Mouse (Mus musculus): ENCODE measurements around the gene B3gnt8. TPM values are rescaled to one million over a fixed set of nuclear protein-coding genes. Genes with fewer than 3 reads are reported as not detected.

The B3gnt8 gene
- total RNA-seq, 2 experiments from 2014 or later, result 1.6 to 1.8 TPM

DNA sequence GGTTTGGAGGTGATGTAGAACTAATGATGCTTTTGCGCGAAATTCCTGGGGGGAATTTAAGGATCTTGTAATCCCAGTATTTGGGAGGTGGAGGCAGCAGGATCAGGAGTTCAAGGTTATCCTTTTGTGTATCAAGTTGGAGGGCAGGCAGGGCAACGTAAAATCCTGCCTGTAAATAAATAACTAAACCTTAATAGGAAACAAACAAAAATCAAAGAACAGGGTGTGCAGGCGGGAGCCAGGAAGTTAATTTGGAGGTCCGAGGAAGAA lies 6.8 kb upstream of the B3gnt8 start:
- DNase-seq, result no peak

DNA sequence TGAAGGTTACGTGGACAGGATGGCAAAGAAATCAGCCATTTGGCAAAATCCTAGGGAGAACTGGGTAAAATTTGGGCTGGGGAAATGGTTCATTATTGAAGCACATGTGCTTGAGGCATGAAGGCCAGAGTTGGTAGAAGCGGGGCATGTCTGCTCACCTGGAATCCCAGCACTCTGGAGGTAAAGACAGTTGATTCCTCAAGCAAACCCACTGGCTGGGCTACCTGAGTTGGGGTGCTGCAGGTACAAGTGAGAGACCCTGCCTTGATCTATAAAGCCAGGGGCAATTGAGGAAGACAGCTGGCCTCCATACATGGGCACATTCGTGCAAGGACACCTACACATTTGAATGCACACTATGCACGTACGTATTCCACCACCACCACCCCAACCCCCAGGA lies 6.4 kb upstream of the B3gnt8 start:
- DNase-seq, result no peak

DNA sequence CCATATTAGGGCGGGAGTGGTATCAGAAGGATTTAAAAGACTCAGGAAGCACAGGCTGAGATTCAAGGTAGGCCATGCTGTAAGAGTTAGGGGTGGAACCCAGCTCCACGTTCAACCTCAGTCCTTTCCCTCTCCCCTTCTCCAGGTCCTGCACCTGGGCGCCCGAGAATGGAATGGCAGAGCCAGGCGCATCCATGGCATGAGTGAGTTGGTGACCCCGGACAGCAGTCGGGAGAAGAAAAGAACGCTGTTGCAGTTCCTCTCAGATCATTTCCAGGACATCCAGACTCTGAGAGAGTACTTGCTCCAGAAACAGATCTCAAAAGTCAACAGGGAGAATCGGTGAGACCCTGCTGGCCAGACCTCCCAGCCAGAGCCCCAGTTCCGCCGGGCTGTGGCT lies 5.7 kb upstream of the B3gnt8 start:
- no peak for DNase-seq

DNA sequence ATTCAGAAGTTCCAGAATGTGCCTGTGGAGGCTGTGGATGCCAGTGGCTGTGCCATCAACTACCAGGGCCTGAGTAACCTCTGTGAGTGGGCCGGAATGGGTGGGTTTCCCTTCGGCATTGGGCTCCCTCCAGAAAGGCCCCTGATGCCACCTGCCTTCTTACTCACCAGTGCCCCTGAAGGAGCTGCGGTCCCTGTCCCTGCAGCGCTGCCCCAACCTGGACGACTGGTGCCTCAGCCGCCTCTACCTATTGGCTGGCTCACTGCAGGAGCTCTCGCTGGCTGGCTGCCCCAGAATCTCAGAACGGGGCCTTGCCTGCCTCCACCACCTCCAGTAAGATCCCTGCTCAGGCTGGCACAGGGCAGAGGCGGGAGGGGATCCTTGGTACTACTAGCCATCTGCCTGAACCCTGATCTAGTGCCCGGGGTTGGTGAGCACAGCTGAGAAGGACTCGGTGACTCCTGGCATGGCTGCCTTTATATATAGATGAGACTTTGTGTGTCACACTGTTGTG lies 2.5 kb upstream of the B3gnt8 start:
- DNase-seq, result no peak

DNA sequence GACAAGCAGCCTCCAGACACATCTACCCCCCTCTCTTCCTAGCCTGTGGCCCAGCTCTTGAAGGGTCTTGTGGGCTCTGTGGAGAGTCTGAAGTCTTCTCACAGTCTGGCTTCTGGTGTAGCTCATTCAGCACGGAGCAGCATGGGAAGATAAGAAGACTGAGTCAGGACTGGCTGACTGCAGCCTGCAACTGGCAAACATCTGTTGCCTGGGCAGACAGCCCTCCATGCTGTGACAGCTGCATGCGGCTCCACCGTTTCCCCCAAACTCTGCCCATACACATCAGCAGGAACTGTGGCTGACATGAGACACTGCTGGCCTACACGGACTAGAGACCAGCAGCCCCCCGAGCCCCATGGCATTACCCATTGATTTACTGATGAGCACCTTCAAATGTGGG lies 1.6 kb upstream of the B3gnt8 start:
- no peak for DNase-seq

DNA sequence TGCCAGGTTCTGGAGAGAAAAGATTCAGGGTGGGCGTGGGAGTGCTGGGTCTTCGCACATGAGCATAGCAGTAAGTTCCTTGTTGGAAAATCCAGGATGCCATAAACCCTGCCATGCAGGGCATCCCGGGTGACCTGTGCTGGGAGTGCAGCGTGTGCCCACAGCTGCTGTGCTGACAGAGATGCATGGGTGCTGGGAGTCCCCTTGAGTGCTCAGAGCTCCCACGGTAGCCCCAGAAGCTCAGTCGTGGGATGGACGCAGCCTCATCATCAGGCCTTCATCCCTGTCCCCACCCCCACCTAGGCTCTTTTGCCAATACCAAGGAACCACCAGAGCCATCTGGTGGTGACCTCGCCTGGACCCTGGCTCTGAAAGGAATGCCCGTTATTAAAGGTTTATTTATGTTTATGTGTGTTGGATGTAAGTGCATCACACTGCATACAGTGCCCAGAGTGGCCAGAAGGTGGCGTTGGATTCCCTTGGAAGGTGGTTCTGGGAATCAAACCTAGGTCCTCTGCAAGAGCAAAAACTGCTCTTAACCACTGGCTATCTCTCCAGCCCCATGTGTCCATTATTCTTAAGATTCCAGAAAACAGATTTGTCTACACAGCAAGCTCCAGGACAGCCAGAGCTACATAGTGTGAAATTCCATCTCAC lies 732 bp upstream of the B3gnt8 start:
- DNase-seq, result no peak

DNA sequence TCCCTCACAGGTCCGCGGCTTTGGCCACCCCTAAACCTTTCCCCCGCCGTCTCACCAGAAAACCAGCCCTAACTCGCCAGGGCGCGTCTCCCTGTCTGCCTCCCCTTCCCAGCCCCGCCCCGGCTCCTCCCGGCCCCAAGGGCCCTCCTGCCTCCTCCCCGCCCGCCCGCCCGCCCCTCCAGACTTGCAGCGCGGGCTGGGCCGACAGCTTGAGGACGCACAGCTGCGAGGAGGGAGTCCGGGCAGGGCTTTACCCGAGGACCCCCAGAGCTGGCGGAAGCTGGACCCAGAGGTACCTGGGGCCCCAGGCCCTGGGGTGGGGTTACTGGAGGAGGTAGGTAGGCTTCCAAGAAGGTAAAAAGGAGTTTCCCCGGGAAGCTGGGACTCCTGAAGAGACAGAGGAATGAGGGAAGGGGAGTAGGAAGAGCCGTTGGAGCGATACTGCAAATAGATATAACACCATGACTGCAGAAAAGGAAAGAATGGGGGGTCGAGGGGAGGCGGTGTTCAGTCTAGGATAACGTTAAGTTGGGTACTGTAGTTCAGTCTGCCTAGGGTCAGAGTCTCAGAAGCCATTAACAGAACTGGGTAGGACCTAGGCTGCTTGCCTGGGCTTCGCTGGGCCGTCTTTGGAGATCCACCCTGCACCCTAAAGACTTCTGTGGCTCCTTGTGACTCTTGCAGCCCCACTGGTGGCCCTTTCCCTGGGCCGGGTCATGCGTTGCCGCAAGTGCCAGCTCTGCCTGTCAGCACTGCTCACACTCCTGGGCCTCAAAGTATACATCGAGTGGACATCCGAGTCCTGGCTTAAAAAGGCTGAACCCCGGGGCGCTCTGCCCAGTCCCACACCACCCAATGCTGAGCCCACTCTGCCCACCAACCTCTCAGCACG lies 1.2 kb downstream of the B3gnt8 start:
- no peak for DNase-seq

DNA sequence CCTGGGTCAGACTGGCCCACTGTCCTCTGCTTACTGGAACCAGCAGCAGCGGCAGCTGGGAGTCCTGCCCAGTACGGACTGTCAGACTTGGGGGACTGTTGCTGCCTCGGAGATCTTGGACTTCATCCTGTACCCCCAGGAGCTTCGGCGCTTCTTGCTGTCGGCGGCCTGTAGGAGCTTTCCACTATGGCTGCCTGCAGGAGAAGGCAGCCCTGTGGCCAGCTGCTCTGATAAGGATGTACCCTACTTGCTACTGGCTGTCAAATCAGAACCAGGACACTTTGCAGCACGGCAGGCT lies 1.8 kb downstream of the B3gnt8 start:
- no peak for DNase-seq

DNA sequence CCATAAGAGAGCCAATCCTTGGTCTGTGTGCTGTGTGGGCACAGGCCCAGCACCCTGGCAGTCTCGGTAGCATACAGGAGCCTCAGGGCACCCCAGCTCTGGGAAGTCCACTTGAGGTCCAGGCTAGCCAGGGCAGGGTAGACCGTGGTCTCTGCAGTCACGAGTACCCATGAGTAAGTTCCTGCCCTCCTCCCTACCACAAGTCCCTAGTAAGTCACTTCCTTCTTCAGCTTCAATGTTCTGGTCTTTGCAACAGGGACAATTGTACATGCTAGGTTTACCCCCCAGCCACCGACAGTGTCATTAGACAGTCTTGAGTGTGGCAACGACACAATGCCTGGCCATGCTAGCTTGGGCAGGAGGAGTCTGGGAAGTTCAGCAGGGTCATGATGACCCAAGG lies 6.2 kb downstream of the B3gnt8 start:
- DNase-seq, result no peak

DNA sequence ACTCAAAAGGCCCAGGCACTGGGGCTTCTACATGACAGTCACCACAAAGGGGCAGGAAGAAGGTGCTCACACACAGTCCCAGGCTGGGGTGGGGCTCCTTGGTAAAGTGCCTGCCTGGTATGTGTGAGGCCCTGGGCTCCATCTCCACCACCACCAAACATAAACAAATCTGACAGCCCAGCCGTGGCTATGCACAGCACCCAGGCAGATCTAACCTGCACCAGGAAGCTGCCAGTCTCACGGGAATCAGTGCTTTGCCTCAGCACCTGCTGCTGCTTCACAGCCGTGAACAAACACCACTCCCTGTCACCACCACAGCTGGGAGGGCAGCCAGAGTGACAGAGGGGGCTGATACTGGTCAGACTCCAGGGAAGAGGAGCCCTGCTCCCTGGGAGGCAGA lies 9.9 kb downstream of the B3gnt8 start:
- DNase-seq, result no peak

DNA sequence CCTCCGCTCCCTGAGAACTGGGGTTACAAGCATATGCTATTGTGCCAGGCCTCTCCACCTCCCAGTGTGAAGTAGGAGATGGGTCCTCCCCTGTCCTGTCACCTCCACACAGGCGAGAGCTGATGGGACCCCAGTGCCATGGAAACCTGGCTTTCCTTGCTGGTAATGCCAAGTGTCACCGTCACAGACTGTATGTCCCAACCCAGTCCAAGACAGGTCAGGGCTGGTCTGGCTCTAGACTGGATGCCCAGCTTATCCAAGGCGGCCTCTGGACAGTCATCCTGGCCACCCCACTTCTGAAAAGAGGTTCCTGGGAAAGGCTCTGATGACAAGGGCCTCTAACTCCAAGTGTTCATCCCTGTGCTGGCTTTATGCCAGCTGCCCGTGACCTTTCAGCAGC lies 10.6 kb downstream of the B3gnt8 start:
- DNase-seq, result no peak

DNA sequence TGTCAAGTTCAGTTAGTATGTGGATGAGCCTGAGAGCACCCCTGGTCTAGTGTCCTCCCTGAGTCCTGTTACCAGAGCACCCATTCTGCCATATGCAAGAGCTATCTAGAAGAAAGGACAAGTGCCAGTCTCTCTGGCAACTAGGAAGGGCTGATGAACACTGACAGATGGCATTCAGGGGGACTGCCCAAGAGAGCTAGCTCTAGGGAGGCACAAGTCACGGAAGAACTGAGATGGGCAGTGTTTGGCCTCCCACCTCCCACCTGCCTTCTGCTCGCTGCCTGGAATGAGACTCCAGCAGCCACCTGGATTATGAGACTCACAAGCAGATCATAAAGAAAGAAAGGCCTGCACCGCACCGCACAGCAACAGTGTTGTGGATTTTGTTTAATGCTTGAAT lies 13.3 kb downstream of the B3gnt8 start:
- DNase-seq, result no peak

DNA sequence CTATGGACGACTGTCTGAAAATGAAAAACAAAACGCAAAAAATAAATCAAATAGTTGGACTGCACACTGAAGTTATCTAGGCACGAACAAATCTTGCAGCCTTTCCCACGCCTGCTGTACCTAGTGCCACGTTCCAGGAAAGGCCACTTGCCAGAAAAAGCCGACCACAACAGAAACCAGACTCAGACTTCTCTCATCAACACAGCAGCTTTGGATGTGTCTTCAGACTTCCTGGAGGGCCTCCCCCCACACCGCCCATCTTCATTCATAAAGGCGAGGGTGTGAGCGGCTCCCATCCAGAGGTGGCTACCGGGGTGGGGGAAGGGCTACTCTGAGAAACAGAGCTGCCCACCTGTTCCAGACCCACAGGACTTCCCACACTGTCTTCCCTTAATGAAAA lies 17.7 kb downstream of the B3gnt8 start:
- DNase-seq, result no peak

DNA sequence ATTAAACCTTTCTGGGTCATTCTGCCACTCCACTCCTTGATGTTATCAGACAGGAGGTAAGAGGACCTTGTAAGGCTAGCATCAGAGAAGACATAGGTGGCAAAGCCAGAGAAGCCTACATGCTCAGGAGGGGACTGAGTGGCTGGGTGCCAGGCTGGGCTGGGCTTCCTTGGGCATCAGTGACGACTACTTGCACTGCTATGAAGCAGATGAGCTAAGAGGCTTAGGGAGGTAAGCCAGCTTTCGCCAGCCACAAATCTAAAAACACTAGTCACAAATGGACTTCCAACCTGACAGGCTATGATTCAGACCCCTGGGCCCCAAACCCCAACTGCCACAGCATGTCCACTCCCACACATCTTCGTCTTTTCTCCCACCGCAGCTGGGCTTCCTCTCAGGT lies 18.2 kb downstream of the B3gnt8 start:
- DNase-seq, result no peak

DNA sequence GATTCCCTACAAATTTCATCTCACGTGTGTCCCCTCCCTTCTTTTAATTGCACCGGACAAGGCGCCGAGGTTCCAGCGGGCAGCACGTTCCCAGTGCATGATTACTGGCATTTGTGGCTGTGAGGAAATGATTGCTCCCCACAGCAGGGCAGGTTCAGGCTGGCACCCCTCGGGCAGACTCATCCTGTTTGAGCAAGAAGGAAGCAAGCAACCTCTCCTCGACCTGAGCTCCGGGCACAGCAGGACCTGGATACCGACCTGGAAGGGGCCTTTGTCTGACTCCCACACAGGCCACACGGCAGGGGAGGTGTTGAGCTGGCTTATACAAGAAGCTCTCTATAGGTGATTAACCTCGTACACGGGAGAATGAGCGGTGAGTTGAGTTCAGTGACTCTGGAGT lies 18.6 kb downstream of the B3gnt8 start:
- DNase-seq, result no peak

DNA sequence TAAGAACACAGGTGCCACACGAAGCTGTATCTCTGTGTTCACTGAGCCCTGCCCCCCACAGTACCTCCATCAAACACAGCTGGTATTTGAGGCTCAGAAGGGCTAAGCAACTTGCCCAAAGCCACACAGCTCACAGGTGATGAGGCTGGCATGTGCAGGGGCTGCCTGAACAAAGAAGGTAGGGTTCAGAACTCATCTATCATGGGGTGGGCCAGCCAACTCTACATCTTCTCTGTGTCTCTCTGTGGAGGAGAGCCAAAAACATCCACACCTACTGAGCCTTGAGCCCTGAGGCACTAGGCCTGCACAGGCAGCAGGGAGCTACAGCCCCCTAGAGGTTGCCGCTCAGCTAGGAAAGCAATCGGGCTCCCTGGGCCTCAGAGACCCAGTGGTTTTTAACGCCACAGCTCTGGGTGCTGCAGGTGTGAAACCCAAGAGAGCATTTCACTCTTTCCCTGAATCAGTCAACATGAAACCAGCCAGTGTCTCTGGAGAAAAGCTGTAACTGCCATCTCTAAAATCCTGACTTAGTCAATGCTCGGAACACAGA lies 21.2 kb downstream of the B3gnt8 start:
- DNase-seq, result no peak

DNA sequence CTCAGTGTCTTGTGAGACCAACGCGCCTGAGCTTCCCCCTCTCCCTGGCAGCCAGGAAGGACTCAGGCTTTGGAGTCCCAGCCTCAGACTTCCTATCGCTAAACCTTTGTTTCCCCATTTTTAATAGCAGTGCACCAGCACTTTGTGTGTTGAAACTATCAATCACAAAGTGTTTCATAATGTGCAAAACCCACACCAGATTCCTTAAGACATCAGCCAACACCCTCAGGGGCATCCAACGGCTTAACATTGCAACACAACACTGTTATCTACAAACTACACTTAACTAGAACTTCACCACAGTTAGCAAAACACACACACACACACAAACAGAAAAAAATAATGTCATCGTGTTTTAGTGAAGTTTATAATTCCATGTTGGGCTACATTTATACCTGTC lies 23.4 kb downstream of the B3gnt8 start:
- no peak for DNase-seq

DNA sequence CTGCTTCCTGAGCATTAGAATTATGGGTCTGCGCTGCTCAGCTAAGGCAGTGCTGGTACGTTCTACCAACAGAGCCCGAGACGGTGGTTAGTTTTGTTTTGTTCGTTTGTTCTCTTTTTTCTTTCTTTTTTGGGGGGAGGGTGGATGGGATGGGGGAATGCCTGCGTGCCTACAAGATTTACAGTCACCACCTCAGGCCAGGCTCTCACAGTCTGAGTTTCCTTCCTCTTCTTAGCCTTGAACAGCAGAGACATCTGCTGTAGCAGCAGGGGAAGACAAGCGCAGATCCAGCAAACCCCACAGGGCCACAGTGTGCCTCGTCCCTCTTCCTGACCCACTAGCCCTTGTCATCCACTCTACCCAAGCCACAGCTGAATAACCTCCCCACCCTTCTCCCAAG lies 24.8 kb downstream of the B3gnt8 start:
- DNase-seq, result no peak

DNA sequence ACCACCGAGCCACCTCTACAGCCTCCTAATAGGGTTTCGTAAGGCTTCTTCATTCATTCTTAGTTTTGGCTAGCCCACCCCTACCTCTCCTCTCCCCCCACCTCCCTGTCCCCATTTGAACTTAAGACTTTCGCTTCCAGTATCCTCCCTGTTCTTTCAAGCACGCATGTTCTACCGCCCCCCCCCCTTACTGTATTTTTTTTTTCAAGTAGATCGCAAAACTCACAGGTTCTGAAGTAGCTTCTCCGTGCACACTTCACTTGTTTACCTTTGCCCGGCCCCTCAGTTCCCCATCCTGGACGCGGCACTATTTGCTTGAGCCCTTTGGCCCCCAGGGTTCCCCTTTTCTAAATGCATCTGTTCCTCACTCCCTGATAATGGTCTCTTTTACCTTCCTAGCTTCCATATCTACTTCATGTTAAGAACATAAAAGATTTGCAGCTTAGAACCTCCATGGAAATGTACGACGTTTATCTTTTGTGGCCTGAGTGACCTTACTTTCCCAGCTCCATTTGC lies 25.8 kb downstream of the B3gnt8 start:
- DNase-seq, result no peak

DNA sequence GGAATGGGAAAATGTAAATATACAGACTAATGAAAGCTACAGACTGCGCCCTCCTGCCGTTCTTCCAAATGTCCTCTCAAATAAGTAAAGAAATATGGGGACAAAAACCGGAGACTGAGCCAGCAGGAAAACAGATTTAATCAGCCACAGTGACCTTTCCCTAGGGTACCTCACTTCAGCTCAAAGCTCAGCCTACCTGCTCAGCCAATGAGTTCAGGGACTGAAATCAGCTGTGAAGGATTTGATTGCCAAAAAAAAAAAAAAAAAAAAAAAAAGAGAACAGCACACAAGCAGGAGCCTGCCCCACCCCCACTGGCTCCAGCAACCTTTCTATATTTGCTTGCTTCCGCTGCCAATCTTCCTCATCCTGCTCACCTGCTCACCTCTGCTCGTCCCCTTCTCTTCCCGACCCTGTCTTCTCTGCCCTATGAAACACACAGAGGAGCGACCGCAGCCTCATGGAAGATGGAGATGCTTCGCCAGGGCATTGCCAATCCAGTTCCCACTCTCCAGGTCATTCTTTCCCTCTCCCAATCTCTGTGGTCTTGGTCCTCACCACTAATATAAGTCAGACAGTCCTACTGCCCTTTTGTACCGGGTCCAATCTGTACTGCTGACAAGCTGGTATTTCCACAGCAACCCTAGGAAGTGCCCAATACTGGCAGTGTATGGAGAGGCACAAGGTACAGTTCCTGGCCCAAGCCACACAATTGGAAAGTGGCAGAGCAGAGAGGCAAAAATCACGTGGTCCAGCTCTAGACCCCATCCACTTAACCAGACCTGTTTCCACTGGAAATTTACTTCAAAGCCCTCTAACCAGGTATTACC lies 29.4 kb downstream of the B3gnt8 start:
- no peak for DNase-seq

DNA sequence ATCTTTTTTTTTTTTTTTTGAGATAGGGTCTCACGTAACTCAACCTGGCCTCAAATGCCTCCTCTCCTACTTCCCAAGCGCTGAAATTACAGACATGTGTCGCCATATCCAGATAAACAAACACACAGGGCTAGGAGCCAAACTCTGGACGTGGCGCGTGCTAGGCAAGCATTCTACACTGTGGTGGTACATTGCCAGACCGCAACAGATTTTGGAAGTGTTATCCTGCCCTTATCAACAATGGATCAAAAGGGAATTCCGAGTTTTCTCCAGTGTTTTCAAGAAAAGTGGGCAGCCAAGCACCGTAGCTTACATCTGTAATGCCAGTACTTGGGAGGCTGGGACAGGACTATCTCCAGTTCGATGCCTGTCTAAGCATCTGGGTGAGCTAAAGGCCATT lies 31.3 kb downstream of the B3gnt8 start:
- no peak for DNase-seq

DNA sequence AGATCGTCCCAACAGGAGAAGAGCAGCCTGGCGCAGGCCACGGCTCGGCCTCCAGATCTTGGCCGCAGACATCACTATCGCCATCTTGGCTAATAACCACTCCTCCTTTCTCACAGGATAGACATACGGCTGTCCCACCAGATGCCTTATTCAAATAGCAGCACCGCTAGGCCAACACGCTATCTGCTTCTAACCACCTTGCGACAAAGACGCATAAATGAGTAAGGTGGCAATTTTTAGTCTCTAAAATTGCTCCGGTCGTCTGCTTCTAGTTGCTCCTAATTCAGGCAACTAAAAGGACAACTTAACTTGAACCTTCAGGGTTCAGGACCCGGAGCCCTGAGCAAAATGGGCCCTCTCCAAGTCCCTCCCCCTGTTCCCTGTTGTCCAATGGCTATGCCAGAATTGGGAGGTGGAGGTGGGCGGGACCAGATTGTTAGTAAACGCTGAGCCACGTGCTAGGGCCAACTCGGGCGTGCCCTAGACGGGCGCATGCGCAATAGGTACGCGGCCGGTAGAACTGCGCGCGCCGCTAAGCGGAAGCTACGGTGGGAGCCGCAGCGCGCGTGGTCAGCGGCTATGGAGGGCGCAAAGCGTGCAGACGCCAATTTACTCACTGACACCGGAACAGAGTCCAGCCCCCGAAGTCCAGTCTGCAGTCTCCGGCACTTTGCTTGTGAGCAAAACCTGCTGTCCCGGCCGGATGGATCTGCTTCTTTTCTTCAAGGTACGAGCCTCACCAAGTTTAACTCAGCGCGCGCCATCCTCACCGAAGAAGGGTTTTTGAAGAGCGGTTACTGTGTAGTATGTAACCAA lies 32.4 kb downstream of the B3gnt8 start, which contains the start of the genes Bckdha and Exosc5:
TSS of gene Bckdha (minus strand) at position 325 of the 816 bp plus-strand sequence.
TSS of gene Exosc5 (plus strand) at position 508 of the 816 bp plus-strand sequence.
- peak; percentile 99 for DNase-seq
